Mouse (Mus musculus) fat pad, adult 2 months (tissue): ENCODE data around the gene Shank2.

Source experiments
- DNase-seq: peaks from one replicate; pipeline ENCODE4 v3.0.0-alpha.2; 2011; ENCODE audit warnings: low read depth, low spot score; ENCODE audit errors: extremely low read depth

The Shank2 gene

GRCm38 (mm10) chr7:144316797-144317196 lies 315.1 kb downstream of the Shank2 start:
- no peak for DNase-seq

DNA sequence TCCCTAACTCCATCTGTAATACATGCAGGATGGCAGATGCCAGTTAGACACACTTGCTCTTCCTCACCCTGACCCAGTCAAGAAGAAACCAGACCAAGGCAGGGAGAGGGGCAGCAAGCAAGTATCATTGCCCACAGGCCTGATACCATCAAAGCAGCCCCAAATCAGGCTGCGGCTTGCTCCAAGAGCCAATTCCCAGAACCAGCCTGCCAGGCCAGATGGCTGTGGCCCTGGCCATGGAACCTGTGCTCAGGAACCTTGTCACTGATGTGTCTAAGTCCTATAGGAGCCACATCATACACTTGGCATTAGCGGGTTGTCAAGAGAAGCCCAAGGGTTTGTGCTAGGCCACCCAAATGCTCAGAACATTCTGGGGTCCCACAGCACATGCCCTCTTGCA lies 322.3 kb downstream of the Shank2 start:
- no peak for DNase-seq

DNA sequence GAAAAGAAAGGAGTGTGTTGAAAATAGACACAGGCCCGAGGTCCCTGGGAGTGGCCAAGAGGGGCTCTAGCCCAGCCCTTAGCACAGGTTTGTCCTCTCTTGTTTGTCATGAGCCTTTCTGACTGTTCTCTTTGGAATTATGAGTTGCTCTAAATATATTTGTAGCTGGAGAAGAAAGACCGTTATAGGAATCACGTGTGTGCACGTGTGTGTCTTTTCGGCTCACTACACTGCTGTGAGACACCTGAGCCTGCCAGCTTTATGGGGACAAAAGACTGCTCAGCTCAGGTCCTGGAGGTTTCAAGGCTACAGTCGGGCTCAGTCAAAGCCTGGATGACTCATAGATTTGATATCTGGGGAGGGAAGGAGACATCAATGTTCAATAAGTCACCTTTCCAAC lies 323.1 kb downstream of the Shank2 start:
- DNase-seq = no peak

DNA sequence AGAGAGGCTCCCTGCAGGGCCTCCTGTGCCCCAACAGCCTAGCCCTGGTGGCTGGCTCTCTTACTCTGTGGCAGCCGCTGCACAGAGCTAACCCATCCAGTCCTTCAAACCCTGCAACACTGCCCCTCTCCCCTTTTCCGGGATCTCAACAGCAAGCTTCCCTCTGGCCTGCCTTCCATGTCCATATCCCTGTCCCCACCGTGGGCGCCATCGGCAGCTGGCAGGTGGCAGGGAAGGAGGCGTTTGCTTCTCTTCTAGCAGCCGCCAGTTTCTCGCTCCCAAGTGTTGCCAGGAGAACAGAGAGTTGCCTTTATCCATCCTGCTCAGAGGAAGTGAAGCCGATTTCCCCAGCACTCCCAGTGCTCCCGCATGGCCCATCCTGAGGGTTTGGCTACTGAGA lies 323.9 kb downstream of the Shank2 start:
- DNase-seq = no peak

GRCm38 (mm10) chr7:144329403-144329890 lies 327.7 kb downstream of the Shank2 start:
- no peak for DNase-seq

DNA sequence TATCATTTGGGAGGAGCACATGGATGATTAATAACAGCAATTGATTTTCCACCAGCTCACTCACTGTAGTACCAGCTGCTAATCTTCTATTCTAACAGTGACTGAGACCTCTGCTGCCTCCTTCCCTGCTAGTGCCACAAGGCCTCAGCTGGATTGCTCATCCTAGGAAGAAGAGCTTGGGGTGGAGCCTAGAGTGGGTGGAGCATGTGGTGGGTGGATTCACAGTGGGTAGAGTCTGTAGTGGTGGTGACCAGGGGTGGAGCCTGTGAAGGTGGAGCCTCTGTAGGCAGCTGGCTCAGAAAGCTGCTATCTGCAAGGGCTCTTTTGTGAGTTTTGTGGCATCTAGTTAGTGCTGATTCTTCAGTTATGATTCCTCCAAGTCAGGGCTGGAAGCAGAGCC lies 334.9 kb downstream of the Shank2 start:
- DNase-seq = no peak

DNA sequence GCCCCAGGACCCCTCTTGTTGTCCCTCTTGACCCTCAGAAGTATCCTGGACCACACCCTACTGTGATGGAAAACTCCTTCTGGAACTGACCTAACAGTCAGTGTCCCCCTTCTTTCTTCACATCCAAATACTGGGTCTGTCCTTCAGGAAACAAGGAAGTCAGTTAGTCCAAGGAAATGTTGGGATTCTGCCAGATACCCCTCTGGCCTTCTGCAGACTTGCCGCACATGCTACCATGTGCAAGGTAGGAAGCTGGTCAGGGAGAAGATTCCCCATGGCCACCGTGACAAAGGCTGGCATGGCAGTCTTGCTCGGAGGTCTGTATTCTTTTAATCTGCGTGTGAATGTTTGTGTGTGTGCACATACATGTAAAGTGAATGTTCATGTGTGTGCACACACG lies 337.0 kb downstream of the Shank2 start:
- DNase-seq = no peak

GRCm38 (mm10) chr7:144340376-144340775 lies 338.6 kb downstream of the Shank2 start:
- DNase-seq = no peak

DNA sequence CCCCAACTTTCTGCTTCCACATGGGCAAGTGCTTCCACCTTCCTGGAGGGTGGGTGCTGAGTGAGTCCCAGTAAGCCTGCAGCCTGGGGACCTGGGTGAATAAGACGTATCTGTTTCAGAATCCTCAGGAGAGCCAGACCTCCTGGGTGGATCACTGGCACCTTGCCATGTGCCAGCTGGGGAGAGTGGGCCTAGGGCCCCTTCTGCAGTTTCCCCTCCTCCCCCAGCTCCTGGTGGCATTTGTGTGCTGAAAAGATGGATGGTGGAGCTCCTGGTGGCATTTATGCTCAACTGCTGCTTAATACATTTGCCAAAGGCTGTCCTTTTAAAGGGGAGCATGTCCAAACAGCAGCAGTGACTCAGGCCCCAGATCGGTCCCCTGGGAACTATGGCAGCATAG lies 364.4 kb downstream of the Shank2 start:
- DNase-seq = no peak

- DNase-seq = no peak
Measured at GRCm38 (mm10) chr7:144373059-144373458, 371.3 kb downstream of the Shank2 start.

DNA sequence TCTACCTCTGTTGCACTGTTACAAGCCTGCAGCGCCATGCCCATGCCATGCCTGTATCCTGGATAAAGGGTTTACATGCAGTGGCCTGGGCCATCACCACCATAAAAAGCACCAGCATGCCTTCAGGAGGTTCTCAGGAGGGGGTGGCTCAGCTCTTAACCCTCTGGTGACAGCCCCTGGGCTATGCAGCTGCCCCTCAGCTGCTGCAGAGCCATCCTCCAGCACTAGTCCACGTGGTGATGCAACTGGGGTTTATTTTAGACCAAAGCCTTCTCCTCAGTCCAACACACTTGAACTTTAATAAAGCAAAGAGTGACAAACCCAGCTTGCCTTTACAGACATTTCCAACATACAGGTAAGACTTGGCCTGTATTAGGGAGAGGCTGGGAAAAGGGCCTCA lies 373.8 kb downstream of the Shank2 start:
- DNase-seq = no peak

GRCm38 (mm10) chr7:144378254-144378653 lies 376.5 kb downstream of the Shank2 start:
- DNase-seq = no peak

DNA sequence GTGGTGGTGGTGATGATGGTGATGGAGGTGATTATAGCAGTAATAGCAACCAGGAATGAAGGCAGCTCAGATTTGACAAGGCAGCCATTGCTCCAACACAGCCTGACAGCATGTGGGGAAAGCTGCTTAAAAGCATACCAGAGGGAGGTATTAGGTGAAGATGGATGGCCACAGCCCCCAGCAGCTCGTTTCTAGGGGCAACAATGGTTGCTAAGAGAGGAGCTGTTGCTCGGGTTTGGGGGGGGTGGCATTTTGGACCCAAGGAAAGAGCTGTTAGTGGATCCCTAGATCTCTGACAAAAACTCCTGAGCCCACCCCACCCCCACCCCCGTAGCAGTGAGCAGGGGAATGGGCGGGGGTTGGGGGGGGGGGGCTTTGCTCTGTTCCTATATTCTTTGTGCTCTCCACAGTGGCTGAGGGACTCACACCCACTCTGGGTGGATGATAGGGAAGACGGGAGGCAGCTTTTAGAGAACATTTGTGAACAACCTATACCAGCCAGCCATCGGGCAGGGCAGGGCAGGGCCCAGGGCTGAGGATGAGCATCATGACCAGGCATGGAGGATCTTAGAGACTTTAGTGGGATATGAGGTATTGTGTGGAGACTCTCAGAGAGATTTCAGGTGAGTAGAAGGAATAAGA lies 377.6 kb downstream of the Shank2 start:
- DNase-seq = no peak

- DNase-seq = no peak
Measured at GRCm38 (mm10) chr7:144381588-144381987, 379.9 kb downstream of the Shank2 start.

DNA sequence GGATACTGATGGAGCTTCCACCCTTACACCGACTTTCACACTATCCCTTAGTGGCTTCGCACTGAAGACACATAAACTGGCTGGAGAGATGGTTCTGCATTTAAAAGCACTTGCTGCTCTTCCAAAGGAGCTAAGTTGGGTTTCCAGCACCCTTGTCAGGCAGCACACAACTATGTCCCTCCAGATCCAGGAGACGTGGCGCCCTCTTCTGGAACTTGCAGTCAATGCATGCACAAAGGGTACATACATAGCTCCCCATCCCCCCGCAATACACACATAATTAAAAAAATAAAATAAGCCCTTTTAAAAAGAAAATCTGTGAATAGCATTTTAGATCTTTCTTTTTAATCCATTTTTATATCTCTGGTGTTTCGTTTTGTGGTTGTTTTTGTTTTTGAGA lies 385.8 kb downstream of the Shank2 start:
- no peak for DNase-seq

- DNase-seq = no peak
Measured at GRCm38 (mm10) chr7:144389704-144390103, 388.0 kb downstream of the Shank2 start.

DNA sequence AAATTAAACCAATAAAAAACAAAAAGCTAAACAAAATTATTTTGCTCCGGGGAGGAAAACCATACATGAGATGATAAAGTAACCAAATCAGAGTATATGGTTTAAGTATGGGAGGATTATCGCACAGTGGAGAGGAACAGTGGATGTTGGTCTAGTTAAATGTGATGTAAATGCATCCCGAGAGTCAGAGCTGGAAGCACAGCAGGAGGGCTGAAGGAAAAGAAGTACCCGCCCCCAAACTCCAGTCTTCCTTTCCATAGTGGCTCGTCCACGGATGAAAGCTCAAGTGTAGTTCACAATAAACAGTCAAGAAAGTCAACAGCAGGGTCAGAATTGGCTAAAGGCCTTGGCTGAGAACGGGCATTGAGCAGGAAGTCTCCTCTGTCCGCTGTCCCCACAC lies 388.9 kb downstream of the Shank2 start:
- DNase-seq = no peak

GRCm38 (mm10) chr7:144391727-144392126 lies 390.0 kb downstream of the Shank2 start:
- no peak for DNase-seq

- DNase-seq = no peak
Measured at GRCm38 (mm10) chr7:144402492-144402891, 400.8 kb downstream of the Shank2 start.

DNA sequence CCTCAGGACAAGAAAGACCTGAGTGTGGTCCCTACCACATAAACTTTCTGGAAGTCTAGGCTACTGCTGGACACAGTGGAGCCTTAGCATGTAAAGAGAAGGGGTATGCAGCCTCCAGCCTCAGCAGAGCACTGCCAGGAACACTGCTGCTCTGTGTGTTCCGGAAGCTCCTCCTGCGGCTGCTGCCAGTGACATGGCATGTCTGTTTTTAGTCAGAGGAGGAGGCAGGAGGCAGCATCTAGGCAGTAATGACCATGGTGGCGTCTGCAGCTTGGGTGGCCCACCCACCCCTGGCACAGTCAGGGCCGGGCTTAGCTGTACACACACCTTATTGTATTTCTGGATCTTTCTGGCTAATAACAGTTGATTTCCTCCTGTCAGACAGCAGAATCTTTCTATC lies 405.9 kb downstream of the Shank2 start:
- DNase-seq = no peak

DNA sequence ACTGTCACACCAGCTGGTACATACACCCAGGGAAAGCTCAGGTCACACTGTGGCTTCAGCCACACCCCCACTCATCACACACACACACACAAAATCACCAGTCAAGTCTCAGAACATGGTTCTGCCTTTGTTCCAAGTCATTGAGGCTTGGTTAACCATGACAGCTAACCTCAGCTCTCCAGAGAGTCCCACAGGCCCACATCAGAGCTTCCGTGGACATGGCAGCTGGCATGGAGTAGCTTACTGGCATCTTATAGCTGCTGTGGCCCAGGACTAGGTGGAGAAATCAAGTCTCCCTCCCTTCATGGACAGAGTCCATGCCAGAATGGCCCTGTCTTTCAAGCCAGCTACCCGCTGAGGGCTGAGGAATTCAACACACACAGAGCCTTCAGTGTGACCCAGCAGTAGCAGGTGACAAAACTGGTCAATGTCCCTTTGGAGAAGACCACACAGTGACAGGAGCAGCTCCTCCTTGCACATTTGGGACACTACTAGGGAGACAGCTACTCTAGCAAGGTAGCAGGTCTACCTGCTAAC lies 406.8 kb downstream of the Shank2 start:
- no peak for DNase-seq

DNA sequence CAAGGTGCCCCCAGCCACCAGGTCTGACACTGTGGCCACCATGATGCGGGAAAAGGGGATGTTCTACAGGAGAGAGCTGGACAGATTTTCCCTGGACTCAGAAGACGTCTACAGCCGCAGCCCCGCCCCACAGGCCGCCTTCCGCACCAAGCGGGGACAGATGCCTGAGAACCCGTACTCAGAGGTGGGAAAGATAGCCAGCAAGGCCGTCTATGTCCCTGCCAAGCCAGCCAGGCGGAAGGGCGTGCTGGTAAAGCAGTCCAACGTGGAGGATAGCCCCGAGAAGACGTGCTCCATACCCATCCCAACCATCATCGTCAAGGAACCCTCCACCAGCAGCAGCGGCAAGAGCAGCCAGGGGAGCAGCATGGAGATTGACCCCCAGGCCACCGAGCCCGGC lies 408.0 kb downstream of the Shank2 start:
- DNase-seq = no peak
